Mouse (Mus musculus): ENCODE results near the gene Itpkc. TPM values are rescaled to one million over a fixed set of nuclear protein-coding genes. Genes with fewer than 3 reads are reported as not detected.

Itpkc gene
- total RNA-seq, 4 experiments from 2014 or later = 15.5 to 17.2 (median 16.2) TPM

- DNase-seq = no peak
Measured at GRCm38 (mm10) chr7:27163450-27163805, 65.0 kb downstream of the Itpkc start.

- no peak for DNase-seq
Measured at GRCm38 (mm10) chr7:27162780-27163449, 65.5 kb downstream of the Itpkc start.

GRCm38 (mm10) chr7:27161744-27162143 lies 66.7 kb downstream of the Itpkc start:
- peak; percentile 61 for DNase-seq

GRCm38 (mm10) chr7:27160921-27161320 lies 67.5 kb downstream of the Itpkc start:
- DNase-seq = no peak

- peak; percentile 84 for DNase-seq
Measured at GRCm38 (mm10) chr7:27159882-27160281, 68.6 kb downstream of the Itpkc start.

GRCm38 (mm10) chr7:27159256-27159655 lies 69.2 kb downstream of the Itpkc start:
- no peak for DNase-seq

GRCm38 (mm10) chr7:27158171-27158570 lies 70.3 kb downstream of the Itpkc start:
- no peak for DNase-seq

Small RNA genes within 50 kb of the gene (microRNA-seq; reads per million reads assigned to microRNA genes)
- gene Mir1191 (0 to 0.53 reads per million in 2 experiments), gene Mir3101 (0 to 0.50 reads per million in 2 experiments)

Other genes with a start within 250 kb of the Itpkc start
- gene Cyp2a12, start 199.6 kb downstream of the Itpkc start, total RNA-seq (2022) = 1 to 10 TPM in 2 of 4 experiments, under 1 TPM in 2; 0.12 to 2.1 (median 1.1) TPM
- 100 to 1,000 TPM in 2 of 4 experiments, 1 to 10 TPM in 2; 4.1 to 631 (median 184) TPM for gene Cyp2f2, start 108.8 kb downstream of the Itpkc start, total RNA-seq (2022)
- gene Cyp2t4, start 74.9 kb downstream of the Itpkc start, total RNA-seq (2022) = not detected
- gene Egln2, start 61.9 kb downstream of the Itpkc start, total RNA-seq (2022) = 100 to 1,000 TPM in 3 of 4 experiments, 10 to 100 TPM in 1; 98.6 to 118 (median 107) TPM
- gene Rab4b, start 49.8 kb downstream of the Itpkc start, total RNA-seq (2022) = 10 to 100 TPM; 60.6 to 88.0 (median 81.4) TPM
- not detected for gene Gm21983, start 47.6 kb downstream of the Itpkc start, total RNA-seq (2022)
- gene Mia, start 47.5 kb downstream of the Itpkc start, total RNA-seq (2022) = under 1 TPM in 2 of 4 experiments, not detected in 2; 0.32 to 0.64 TPM
- 10 to 100 TPM; 24.7 to 29.3 (median 27.4) TPM for gene BC024978, start 32.9 kb downstream of the Itpkc start, total RNA-seq (2022)
- gene Snrpa, start 32.4 kb downstream of the Itpkc start, total RNA-seq (2022) = 10 to 100 TPM; 77.5 to 97.0 (median 85.2) TPM
- gene Coq8b, start 4.4 kb upstream of the Itpkc start, total RNA-seq (2022) = 10 to 100 TPM; 42.5 to 85.7 (median 61.0) TPM
- 10 to 100 TPM in 3 of 4 experiments, 1 to 10 TPM in 1; 8.9 to 16.2 (median 14.1) TPM for gene Numbl, start 29.8 kb upstream of the Itpkc start, total RNA-seq (2022)
- 100 to 1,000 TPM in 3 of 4 experiments, 10 to 100 TPM in 1; 90.9 to 117 (median 108) TPM for gene Ltbp4, start 109.0 kb upstream of the Itpkc start, total RNA-seq (2022)
- 10 to 100 TPM; 19.4 to 41.1 (median 29.7) TPM for gene Shkbp1, start 127.4 kb upstream of the Itpkc start, total RNA-seq (2022)
- 1 to 10 TPM in 1 of 4 experiments, not detected in 3; 4.0 TPM for gene Gm20479, start 128.8 kb upstream of the Itpkc start, total RNA-seq (2022)
- gene Sptbn4, start 219.0 kb upstream of the Itpkc start, total RNA-seq (2022) = 1 to 10 TPM; 3.0 to 8.0 (median 4.9) TPM
- gene Blvrb, start 219.3 kb upstream of the Itpkc start, total RNA-seq (2022) = 10 to 100 TPM; 33.7 to 49.5 (median 44.8) TPM
- 10 to 100 TPM; 12.6 to 19.4 (median 14.8) TPM for gene Sertad3, start 245.1 kb upstream of the Itpkc start, total RNA-seq (2022)

Measured in adrenal gland, adult 8-10 months (tissue).